Mouse (Mus musculus): ENCODE data around the gene Zfp296. TPM values are rescaled to one million over a fixed set of nuclear protein-coding genes. Genes with fewer than 3 reads are reported as not detected.

Zfp296 gene
- under 1 TPM; 0.45 to 0.51 TPM for total RNA-seq (2021)
- long read RNA-seq, experiment 1: 0 reads
- long read RNA-seq, experiment 2: 0 reads

- TF ChIP-seq CTCF (IDR thresholded peaks at IDR 0.05): no peak
- peak within 1 kb of the TSS; percentile 61 for H3K27ac ChIP-seq
- intact Hi-C loops (cut with DNase I): loop anchor here (5.0 to 10.0 kb wide), 2 partner anchors 40 to 172 kb away; partner anchors contain the start of genes Ckm and Klc3
- peak; percentile 57 for DNase-seq
- H3K4me3 ChIP-seq: peak within 1 kb of the TSS; percentile 73
Observed at GRCm38 (mm10) chr7:19577141-19577852, at the start of gene Zfp296, which contains the start of gene Gemin7. TSS of gene Zfp296 (plus strand) at chr7:19577287. TSS of gene Gemin7 (minus strand) at chr7:19577595.

- no peak overlapping the region for H3K27ac ChIP-seq
- no peak for TF ChIP-seq CTCF (IDR thresholded peaks at IDR 0.05)
- H3K4me3 ChIP-seq: no peak overlapping the region
- intact Hi-C loops (cut with DNase I): no loop called here
- DNase-seq: no peak
Observed at GRCm38 (mm10) chr7:19531077-19531476, 46.0 kb upstream of the Zfp296 start.

DNA sequence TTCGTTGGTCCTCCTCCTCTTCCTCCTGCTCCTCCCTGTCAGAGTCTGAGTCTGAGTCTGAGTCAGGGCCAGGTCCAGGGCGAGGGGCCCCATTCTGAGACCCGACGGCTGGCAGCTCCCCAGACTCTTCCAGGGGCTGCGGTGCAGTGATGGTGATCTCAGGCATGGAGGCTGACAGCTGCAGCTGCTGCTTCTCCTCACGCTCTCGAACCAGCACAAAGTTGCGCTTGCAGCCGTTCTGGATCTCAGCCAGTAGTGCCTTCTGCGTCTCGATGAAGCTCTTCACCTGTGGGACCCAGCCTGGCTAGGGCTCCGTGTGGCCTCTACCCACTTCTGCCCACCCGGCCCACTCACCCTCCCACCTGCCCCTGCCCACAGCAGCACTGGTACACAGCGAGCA lies 44.8 kb upstream of the Zfp296 start:
- Histone ChIP-seq H3K27ac (no peak overlapping the region), H3K4me3 (no peak overlapping the region)
- DNase-seq: no peak
- intact Hi-C loops (cut with DNase I): no loop called here
- TF ChIP-seq CTCF (IDR thresholded peaks at IDR 0.05): no peak

DNA sequence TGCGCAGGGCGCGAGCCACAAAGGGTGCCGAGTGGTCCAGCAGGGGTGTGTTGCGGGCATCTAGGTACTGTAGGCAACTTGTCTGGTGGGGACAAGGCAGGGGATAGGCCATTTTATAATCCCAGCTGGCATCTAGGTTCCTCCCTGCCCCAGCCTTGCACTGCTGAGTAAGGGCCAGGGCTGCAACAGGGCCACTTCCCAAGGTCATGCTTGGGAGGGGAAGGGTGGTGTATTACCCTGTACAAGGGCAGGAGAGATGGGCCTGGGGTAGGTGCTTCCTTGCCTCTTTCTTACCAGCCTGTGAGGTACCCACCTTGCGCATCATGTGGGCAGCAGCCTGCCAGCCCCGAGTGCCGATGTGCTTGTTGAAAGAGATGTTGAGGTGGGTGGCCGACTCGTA lies 42.4 kb upstream of the Zfp296 start:
- Histone ChIP-seq H3K27ac (no peak overlapping the region), H3K4me3 (no peak overlapping the region)
- no peak for TF ChIP-seq CTCF (IDR thresholded peaks at IDR 0.05)
- no peak for DNase-seq
- intact Hi-C loops (cut with DNase I): no loop called here

DNA sequence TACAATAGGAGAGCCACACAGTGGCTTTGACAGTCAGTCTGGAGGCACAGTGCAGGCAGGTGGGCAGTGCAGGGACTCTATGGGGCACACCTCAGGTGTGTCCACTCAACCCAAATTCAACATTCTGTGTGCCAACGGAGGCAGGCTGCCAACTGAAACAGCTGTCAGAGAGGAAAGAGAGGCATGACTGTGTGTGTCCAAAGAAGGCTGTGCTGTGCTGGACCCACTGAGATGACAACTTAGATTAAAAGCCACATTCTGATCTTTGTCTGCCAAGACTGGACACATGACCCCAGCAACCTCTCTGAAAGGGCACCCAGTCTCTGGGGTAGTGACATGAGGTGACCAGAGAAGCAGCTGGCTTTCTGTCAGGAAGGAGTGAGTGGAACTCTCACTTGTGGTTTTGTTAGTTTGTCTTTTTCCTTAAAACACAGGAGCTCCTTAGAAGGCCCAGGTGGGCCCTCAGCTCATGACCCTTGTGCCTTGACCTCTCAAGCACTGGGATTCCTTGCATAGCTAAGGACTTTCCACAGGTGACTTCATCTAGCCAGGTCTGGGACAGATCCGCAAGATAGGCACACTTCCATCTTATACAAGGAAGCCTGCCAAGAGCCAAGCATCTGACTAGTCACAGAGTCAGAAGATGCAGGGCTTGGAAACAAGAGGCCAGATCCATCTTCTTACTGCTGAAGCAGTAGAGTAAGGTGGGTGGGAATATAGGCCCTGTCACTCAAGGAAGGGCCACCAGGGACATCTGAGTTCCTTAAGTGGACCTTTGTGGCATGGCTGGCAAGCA lies 36.1 kb upstream of the Zfp296 start:
- peak; percentile 63 for DNase-seq
- intact Hi-C loops (cut with DNase I): no loop called here
- no peak for TF ChIP-seq CTCF (IDR thresholded peaks at IDR 0.05)
- Histone ChIP-seq H3K4me3 (no peak overlapping the region), H3K27ac (peak overlapping the region; percentile 84)

DNA sequence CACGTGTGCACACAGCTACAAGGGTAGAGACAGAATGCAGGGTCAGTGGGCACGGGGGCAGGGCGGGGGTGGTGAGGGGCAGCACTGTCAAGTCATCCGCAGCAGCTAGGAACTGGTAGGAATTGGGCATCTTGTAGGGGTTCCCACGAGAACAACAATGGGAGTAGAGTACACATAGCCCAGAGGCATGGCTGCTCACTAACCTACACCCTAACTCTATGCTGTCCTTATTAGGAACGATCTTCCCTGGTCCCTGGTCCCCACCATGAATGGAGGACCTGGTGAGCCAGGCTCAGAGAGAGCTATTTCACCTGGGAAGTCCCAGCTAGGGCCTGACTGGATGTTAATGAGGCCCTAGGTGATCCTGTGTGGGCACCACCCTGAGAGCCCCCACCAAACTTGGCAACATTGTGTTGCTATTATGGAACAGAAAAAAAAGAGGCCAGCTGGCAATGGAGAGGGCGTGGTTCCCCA lies 35.4 kb upstream of the Zfp296 start:
- intact Hi-C loops (cut with DNase I): no loop called here
- Histone ChIP-seq H3K27ac (peak overlapping the region; percentile 84; the same call in 1 of the 2 replicates), H3K4me3 (no peak overlapping the region)
- TF ChIP-seq CTCF (IDR thresholded peaks at IDR 0.05): no peak
- DNase-seq: no peak

DNA sequence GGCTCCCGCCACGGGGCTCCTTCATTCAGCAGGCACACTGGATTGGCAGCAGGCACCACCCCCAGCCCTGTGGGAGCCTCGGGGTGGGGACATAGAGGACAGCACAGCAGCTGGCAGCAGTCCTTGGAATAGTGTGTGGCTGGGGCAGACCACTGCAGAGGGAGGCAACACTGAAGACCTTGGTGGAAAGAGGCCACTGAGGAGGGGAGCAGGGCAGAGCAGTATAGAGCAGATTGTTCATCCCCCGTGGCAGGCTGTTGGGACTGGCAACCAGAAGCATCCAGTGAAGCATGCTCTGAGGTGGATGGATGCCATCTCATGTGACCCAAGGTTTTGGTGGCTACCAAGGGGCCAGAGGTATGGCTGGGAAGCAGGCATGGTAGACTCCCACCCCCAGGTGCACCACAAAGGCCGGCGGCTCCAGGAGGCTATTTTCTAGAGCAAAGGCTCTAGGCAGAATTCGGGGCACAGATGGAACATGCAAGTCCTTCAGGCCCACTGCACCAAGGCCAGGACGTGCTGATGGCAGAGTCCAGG lies 34.9 kb upstream of the Zfp296 start:
- Histone ChIP-seq H3K27ac (peak overlapping the region; percentile 84; the same call in 1 of the 2 replicates), H3K4me3 (no peak overlapping the region)
- intact Hi-C loops (cut with DNase I): no loop called here
- TF ChIP-seq CTCF (IDR thresholded peaks at IDR 0.05): no peak
- DNase-seq: peak; percentile 48

- intact Hi-C loops (cut with DNase I): no loop called here
- H3K27ac ChIP-seq: no peak overlapping the region
- no peak for DNase-seq
- H3K4me3 ChIP-seq: no peak overlapping the region
- TF ChIP-seq CTCF (IDR thresholded peaks at IDR 0.05): peak; percentile 56
Observed at GRCm38 (mm10) chr7:19543584-19543983, 33.5 kb upstream of the Zfp296 start.

- DNase-seq: no peak
- intact Hi-C loops (cut with DNase I): no loop called here
- TF ChIP-seq CTCF (IDR thresholded peaks at IDR 0.05): no peak
- no peak overlapping the region for H3K4me3 ChIP-seq
- peak overlapping the region; percentile 40; the same call in 1 of the 2 replicates for H3K27ac ChIP-seq
Observed at GRCm38 (mm10) chr7:19546007-19546406, 31.1 kb upstream of the Zfp296 start.

- intact Hi-C loops (cut with DNase I): no loop called here
- no peak for DNase-seq
- Histone ChIP-seq H3K27ac (peak overlapping the region; percentile 35; the same call in 1 of the 2 replicates), H3K4me3 (no peak overlapping the region)
- TF ChIP-seq CTCF (IDR thresholded peaks at IDR 0.05): no peak
Observed at GRCm38 (mm10) chr7:19547344-19547969, 29.6 kb upstream of the Zfp296 start.

- intact Hi-C loops (cut with DNase I): no loop called here
- H3K4me3 ChIP-seq: no peak overlapping the region
- no peak for DNase-seq
- no peak for TF ChIP-seq CTCF (IDR thresholded peaks at IDR 0.05)
- no peak overlapping the region for H3K27ac ChIP-seq
Observed at GRCm38 (mm10) chr7:19549394-19549793, 27.7 kb upstream of the Zfp296 start.

DNA sequence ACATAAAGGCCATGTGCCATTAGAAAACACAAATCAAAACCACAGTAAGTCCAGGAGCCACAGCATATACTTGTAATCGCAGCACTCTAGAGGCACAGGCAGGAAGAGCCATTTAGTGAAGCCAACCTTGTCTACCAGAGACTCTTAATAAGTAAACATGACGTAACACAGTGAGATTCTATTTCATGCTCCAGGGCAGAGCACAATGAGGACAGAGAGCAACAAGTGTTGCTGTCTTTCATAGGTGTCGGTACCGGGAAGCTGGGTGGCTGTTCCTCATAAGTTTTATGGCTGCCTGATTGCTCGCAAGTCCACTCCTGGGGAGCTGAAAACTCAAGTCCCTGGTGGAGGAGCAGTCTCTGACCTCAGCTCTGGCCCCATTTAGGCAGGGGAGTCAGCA lies 25.5 kb upstream of the Zfp296 start:
- no peak overlapping the region for H3K4me3 ChIP-seq
- H3K27ac ChIP-seq: peak overlapping the region; percentile 69
- TF ChIP-seq CTCF (IDR thresholded peaks at IDR 0.05): no peak
- DNase-seq: no peak
- intact Hi-C loops (cut with DNase I): no loop called here
